Mouse (Mus musculus) B cell, adult 67 days (primary cell): ENCODE data around the gene Agpat3. TPM values are rescaled to one million over a fixed set of nuclear protein-coding genes. Genes with fewer than 3 reads are reported as not detected.

ENCODE experiments used
- total RNA-seq, 2 experiments: library from RNA; stranded (reverse); gene quantifications; 4 replicates each; pipeline ENCODE4 v1.2.4; 2023

Gene Agpat3
- total RNA-seq: 100 to 1,000 TPM; 103 to 106 TPM

DNA sequence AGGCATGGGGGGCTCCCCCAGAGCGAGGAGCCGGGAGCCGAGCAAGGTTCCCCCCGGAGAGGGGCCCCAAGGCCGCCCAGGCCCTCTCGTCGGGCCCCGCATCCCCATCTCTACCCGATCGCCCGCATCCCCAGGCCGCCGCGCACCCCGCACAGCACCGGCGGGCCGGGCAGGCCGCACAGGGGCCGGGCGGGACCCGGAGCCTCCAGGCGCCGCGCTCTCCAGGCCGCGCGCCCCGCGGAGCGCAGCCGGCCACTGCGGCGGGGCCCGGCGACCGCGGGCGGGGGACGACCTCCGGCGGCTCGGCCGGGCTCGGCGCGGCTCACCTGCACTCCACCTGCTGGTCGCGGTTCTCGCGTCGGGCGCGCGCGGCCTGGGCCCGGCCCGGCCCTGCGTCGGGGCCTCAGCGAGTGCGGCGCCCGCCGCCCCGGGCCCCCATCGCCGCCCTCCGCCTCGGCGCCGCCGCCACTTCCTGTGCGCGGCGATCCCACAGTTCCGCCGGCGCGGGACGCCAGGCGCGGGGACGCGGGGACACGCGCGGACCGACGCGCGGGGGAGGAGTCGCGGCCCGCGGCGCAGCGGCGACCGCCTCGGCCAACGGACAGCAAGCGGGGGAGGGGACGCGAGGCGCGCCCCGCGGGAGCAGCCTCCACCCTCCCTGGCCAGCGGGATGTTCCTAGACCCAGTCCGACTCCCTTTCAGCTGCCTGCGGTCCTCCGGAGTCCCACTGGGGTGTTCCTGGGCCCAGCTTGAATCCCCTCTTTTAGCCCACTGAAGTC is at the start of gene Agpat3:
Agpat3 (minus strand) TSS at position 603 of the 779 bp plus-strand sequence.

DNA sequence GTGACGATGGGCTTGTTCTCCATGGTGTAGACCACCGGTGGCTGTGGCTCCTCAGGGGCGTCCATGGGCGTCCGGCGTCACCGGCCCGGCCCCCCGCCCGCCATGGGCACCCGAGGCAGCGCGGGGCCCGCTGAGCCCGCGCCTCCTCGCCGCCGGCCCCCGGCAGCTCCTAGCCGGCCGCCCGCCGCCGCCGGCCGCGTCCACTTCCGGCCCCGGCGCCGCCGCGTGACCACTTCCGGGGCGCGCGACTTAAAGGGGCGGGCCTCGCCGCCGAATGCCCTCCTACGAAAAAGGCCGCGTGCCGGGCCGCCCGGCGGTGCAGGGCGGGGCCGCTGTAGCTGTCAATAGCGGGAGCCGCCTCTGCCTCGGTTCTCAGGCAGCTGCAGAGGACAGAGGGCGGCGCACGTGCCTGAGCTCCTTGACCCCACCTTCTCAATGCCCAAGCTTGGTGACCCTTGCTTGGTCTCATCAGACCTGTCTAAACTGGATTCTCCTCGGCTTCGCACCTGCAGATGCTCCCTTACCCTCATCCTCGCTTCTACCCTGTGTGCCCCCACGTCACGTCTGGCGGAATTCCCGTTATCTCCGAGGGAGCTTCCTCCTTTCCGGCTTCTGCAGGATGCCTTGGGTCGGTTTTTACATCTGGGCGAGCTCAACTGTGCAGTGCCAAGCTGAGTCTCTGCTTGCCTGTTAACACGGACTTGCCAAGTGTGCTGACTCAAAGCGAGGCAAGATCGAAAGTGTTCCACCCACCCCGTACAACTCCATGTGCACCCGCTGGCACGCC is 107.7 kb downstream of the Agpat3 start, which contains the start of gene Trappc10:
Trappc10 (minus strand) TSS at position 204 of the 787 bp plus-strand sequence.

Other genes with a start within 250 kb of the Agpat3 start
- gene D10Jhu81e, start 182.7 kb downstream of the Agpat3 start, total RNA-seq: 10 to 100 TPM; 46.4 to 52.8 TPM
- 10 to 100 TPM; 27.0 to 27.2 TPM for gene Pwp2, start 167.3 kb downstream of the Agpat3 start, total RNA-seq
- gene Trappc10, start 107.8 kb downstream of the Agpat3 start, total RNA-seq: 10 to 100 TPM; 69.3 to 70.7 TPM
- gene Rrp1, start 60.6 kb upstream of the Agpat3 start, total RNA-seq: 100 to 1,000 TPM; 337 TPM
- gene Cstb, start 73.2 kb upstream of the Agpat3 start, total RNA-seq: 10 to 100 TPM; 38.1 to 47.3 TPM
- 10 to 100 TPM; 20.9 to 26.0 TPM for gene Pdxk, start 112.5 kb upstream of the Agpat3 start, total RNA-seq
- not detected for gene Olfr1358, start 164.9 kb upstream of the Agpat3 start, total RNA-seq
- 100 to 1,000 TPM in 1 of 2 experiments, 10 to 100 TPM in 1; 94.2 to 123 TPM for gene Ilvbl, start 221.9 kb upstream of the Agpat3 start, total RNA-seq
- gene Syde1, start 239.5 kb upstream of the Agpat3 start, total RNA-seq: 1 to 10 TPM; 1.3 to 1.4 TPM